In the genomic region with DNA sequence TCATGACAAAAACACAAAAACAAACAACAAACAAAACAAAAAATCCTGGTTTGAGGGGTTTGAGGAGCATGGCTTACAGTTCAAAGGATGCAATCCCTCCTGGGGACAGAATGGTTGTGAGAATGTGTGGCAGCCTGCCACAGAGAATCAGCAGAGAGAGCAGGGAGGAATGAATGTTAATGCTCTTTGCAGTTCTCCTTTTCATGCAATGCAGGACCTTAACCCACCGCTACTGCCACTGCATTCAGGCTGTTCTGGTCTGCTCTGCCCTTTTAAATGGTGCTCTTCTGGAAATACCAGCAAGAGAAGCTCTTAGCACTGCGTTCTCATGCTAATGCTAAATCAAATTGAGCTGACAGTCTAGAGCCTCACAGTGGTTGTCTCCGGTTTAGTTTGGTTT, we compare ENCODE assay signal across 23 mouse cellular contexts.
A peak's percentile ranks its signal among the peaks of the same experiment; 100 is the strongest.
DNase-seq lines count a peak whose midpoint lies in the region; ATAC-seq and TF ChIP-seq lines count a peak whose summit lies in the region.
"Had no signal": no experiment of that assay in that cellular context is flagged by ENCODE, and none has a peak within 500 bp of the region (broad histone marks: within the 10 kb centered on the region; RNA-seq: fewer than 3 reads in every experiment).

No protein-coding gene starts in this region.

- no peak overlapping the region for H3K4me3 ChIP-seq in hindbrain, postnatal 0 days (ENCODE audit: low read length)
- H3K4me3 ChIP-seq in hindbrain, embryonic 11.5 days (ENCODE audit: low read depth, low read length), result no peak overlapping the region
- H3K4me3 ChIP-seq in cerebellum, adult 2 months (replicated peaks; ENCODE audit: insufficient read depth, low read depth, low read length), result no peak overlapping the region
- H3K4me3 ChIP-seq: embryonic facial prominence, embryonic 13.5 days; erythroblast, embryonic 14.5 days; forebrain, embryonic 12.5 days; gastrocnemius, adult 2 months; left cerebral cortex, adult 2 months; midbrain, embryonic 13.5 days; neural tube, embryonic 12.5 days had no signal

- no peaks in the 10 kb centered on the region for H3K27me3 ChIP-seq in hindbrain, postnatal 0 days (ENCODE audit: insufficient read depth, low read length)
- H3K27me3 ChIP-seq in hindbrain, embryonic 11.5 days (ENCODE audit: control insufficient read depth, insufficient read depth, low read length), result peaks cover 3% of the 10 kb centered on the region; the same call in 1 of the 2 replicates
- no peaks in the 10 kb centered on the region for H3K27me3 ChIP-seq in cerebellum, adult 2 months (ENCODE audit: control insufficient read depth, insufficient read depth, low read length)
- H3K27me3 ChIP-seq: embryonic facial prominence, embryonic 13.5 days; neural tube, embryonic 12.5 days had no signal

- DNase-seq in hindbrain, postnatal 0 days (ENCODE audit: low spot score), result peak; percentile 20
- DNase-seq in hindbrain, embryonic 11.5 days (ENCODE audit: low spot score), result no peak
- peak; percentile 32 to 33 for DNase-seq in right cerebral cortex, postnatal 10 days (ENCODE audit: low spot score in 2 of 2)
- DNase-seq in right cerebral cortex, postnatal 36 days (ENCODE audit: low spot score in 2 of 2), result no peak
- peak; percentile 59 to 62 for DNase-seq in cerebellum, adult 2 months
- DNase-seq in cerebellum, postnatal 36 days, result peak; percentile 35 to 46
- DNase-seq in kidney, postnatal 25 days, result no peak
- no peak for DNase-seq in embryo, embryonic 9.5 days (ENCODE audit: extremely low spot score)
- DNase-seq: adrenal gland, adult 2 months; gastrocnemius, adult 2 months; heart, postnatal 36 days; kidney, adult 9 months; kidney, postnatal 4 days; right cerebral cortex, postnatal 25 days had no signal

- no peak overlapping the region for H3K9ac ChIP-seq in hindbrain, postnatal 0 days (replicated peaks; ENCODE audit: low read length)
- H3K9ac ChIP-seq in hindbrain, embryonic 11.5 days (ENCODE audit: low read depth, low read length), result no peak overlapping the region
- H3K9ac ChIP-seq: embryonic facial prominence, embryonic 13.5 days; forebrain, embryonic 12.5 days; midbrain, embryonic 13.5 days; neural tube, embryonic 12.5 days had no signal

- no peak for TF ChIP-seq POLR2A in cerebellum, adult 2 months (IDR thresholded peaks at IDR 0.05; ENCODE audit: borderline replicate concordance, insufficient read depth, low read length)

- ATAC-seq in hindbrain, postnatal 0 days, result no peak
- ATAC-seq in hindbrain, embryonic 11.5 days (ENCODE audit: low FRiP score), result no peak
- ATAC-seq: hindbrain, embryonic 16.5 days; intestine, embryonic 16.5 days; lung, postnatal 0 days; midbrain, embryonic 13.5 days had no signal

- H3K36me3 ChIP-seq in hindbrain, postnatal 0 days (ENCODE audit: insufficient read depth, low read length), result no peaks in the 10 kb centered on the region
- H3K36me3 ChIP-seq in hindbrain, embryonic 11.5 days (ENCODE audit: control insufficient read depth, insufficient read depth, low read length), result no peaks in the 10 kb centered on the region
- H3K36me3 ChIP-seq: embryonic facial prominence, embryonic 13.5 days; forebrain, embryonic 12.5 days; midbrain, embryonic 13.5 days; neural tube, embryonic 12.5 days had no signal

- TF ChIP-seq CTCF in hindbrain, postnatal 0 days (IDR thresholded peaks at IDR 0.05; ENCODE audit: low read depth), result no peak
- TF ChIP-seq CTCF in cerebellum, adult 2 months (IDR thresholded peaks at IDR 0.05; ENCODE audit: borderline replicate concordance, insufficient read depth, low read depth, low read length), result no peak

- WGBS in hindbrain, postnatal 0 days, result 24% methylated on average over 3 of the region's 3 CpGs
- WGBS in hindbrain, embryonic 11.5 days, result 27% methylated on average over 3 of the region's 3 CpGs
- WGBS in cerebellum, adult 2 months, result 56% methylated on average over 3 of the region's 3 CpGs

- H3K4me1 ChIP-seq in hindbrain, postnatal 0 days (ENCODE audit: insufficient read depth, low read length), result peaks cover 8% of the 10 kb centered on the region; the same call in 1 of the 2 replicates
- no peaks in the 10 kb centered on the region for H3K4me1 ChIP-seq in hindbrain, embryonic 11.5 days (replicated peaks; ENCODE audit: control insufficient read depth, insufficient read depth, low read length)
- H3K4me1 ChIP-seq in cerebellum, adult 2 months (ENCODE audit: control insufficient read depth, insufficient read depth, low read length), result peaks cover 21% of the 10 kb centered on the region

- H3K9me3 ChIP-seq in hindbrain, postnatal 0 days (ENCODE audit: low read length), result no peaks in the 10 kb centered on the region
- no peaks in the 10 kb centered on the region for H3K9me3 ChIP-seq in hindbrain, embryonic 11.5 days (ENCODE audit: control insufficient read depth, low read length)
- H3K9me3 ChIP-seq: embryonic facial prominence, embryonic 13.5 days; forebrain, embryonic 12.5 days; midbrain, embryonic 13.5 days; neural tube, embryonic 12.5 days had no signal

- no peak overlapping the region for H3K4me2 ChIP-seq in hindbrain, postnatal 0 days (ENCODE audit: low read depth, low read length)
- no peak overlapping the region for H3K4me2 ChIP-seq in hindbrain, embryonic 11.5 days (replicated peaks; ENCODE audit: low read depth, low read length)
- H3K4me2 ChIP-seq: embryonic facial prominence, embryonic 13.5 days; forebrain, embryonic 12.5 days; midbrain, embryonic 13.5 days; neural tube, embryonic 12.5 days had no signal

- H3K27ac ChIP-seq in hindbrain, postnatal 0 days, result no peak overlapping the region
- H3K27ac ChIP-seq in hindbrain, embryonic 11.5 days (ENCODE audit: low read depth, low read length), result no peak overlapping the region
- peak overlapping the region; percentile 63; the same call in 1 of the 2 replicates for H3K27ac ChIP-seq in cerebellum, adult 2 months (ENCODE audit: insufficient read depth, low read length)
- H3K27ac ChIP-seq: embryonic facial prominence, embryonic 13.5 days; forebrain, embryonic 12.5 days; gastrocnemius, adult 2 months; left cerebral cortex, adult 2 months; midbrain, embryonic 13.5 days; neural tube, embryonic 12.5 days had no signal

Comparison
In these comparisons a context has a peak if more than half of its experiments do, and no peak if none do; other contexts are left out.
1. DNase-seq: peak in hindbrain, postnatal 0 days (single experiment), right cerebral cortex, postnatal 10 days (2 of 2), cerebellum, adult 2 months (2 of 2) and cerebellum, postnatal 36 days (2 of 2); none in hindbrain, embryonic 11.5 days (single experiment), right cerebral cortex, postnatal 36 days (0 of 2), kidney, postnatal 25 days (0 of 2) and embryo, embryonic 9.5 days (single experiment).